ENCODE assay signal across 8 mouse cellular contexts in genomic region chr10:20915623-20916045, GRCm38 (mm10). TPM values are rescaled to one million over a fixed set of nuclear protein-coding genes. Genes with fewer than 3 reads are reported as not detected.
DNase-seq lines count a peak whose midpoint lies in the region; ATAC-seq and TF ChIP-seq lines count a peak whose summit lies in the region.

No protein-coding gene starts in this region.

- no peak for TF ChIP-seq POLR2A in thymus, adult 2 months (IDR thresholded peaks at IDR 0.05; ENCODE audit: control insufficient read depth, extremely low read depth, insufficient read depth, low read length, poor library complexity)

- no peak for ATAC-seq in kidney, postnatal 0 days (replicated peaks; ENCODE audit: low FRiP score, low read depth)
- peak; percentile 87 for ATAC-seq in megakaryocyte progenitor cell, adult 5-6 weeks (replicated peaks; ENCODE audit: poor library complexity)

- peak; percentile 60 for TF ChIP-seq CTCF in kidney, postnatal 0 days (IDR thresholded peaks at IDR 0.05; ENCODE audit: low read depth)
- no peak for TF ChIP-seq CTCF in thymus, adult 2 months (IDR thresholded peaks at IDR 0.05; ENCODE audit: borderline replicate concordance, control insufficient read depth, extremely low read depth, insufficient read depth, low read length, poor library complexity)

- H3K9ac ChIP-seq in kidney, postnatal 0 days (ENCODE audit: low read depth, low read length), result no peak overlapping the region

- H3K4me3 ChIP-seq in kidney, postnatal 0 days (replicated peaks; ENCODE audit: low read depth, low read length), result no peak overlapping the region
- H3K4me3 ChIP-seq in thymus, adult 2 months (ENCODE audit: control insufficient read depth, insufficient read depth, low read length), result no peak overlapping the region

- intact Hi-C loops in gastrocnemius, postnatal 36 days (cut with DNase I), result no loop called here

- 80% methylated on average over 7 of the region's 7 CpGs for WGBS in kidney, postnatal 0 days
- WGBS in thymus, adult 2 months, result 31% methylated on average over 7 of the region's 7 CpGs

- no peaks in the 10 kb centered on the region for H3K9me3 ChIP-seq in kidney, postnatal 0 days (replicated peaks; ENCODE audit: low read length)

- H3K36me3 ChIP-seq in kidney, postnatal 0 days (ENCODE audit: insufficient read depth, low read length), result no peaks in the 10 kb centered on the region
- no peaks in the 10 kb centered on the region for H3K36me3 ChIP-seq in thymus, adult 2 months (ENCODE audit: control insufficient read depth, insufficient read depth, low read length)

- DNase-seq in gastrocnemius, postnatal 10 days, result peak; percentile 39
- DNase-seq in gastrocnemius, postnatal 36 days, result no peak
- DNase-seq in urinary bladder, postnatal 25 days (ENCODE audit: low spot score), result peak; percentile 11
- DNase-seq in urinary bladder, adult 2 months (ENCODE audit: low spot score), result no peak
- DNase-seq in cerebellum, postnatal 14 days, result peak; percentile 54 to 80
- peak; percentile 13 for DNase-seq in kidney, postnatal 0 days (ENCODE audit: low spot score)
- peak; percentile 56 for DNase-seq in thymus, adult 2 months

- H3K27me3 ChIP-seq in kidney, postnatal 0 days (ENCODE audit: insufficient read depth, low read length), result no peaks in the 10 kb centered on the region
- no peaks in the 10 kb centered on the region for H3K27me3 ChIP-seq in thymus, adult 2 months (ENCODE audit: control insufficient read depth, insufficient read depth, low read length)

- H3K4me2 ChIP-seq in kidney, postnatal 0 days (ENCODE audit: low read length), result no peak overlapping the region

- no peak overlapping the region for H3K27ac ChIP-seq in kidney, postnatal 0 days
- no peak overlapping the region for H3K27ac ChIP-seq in thymus, adult 2 months (ENCODE audit: control insufficient read depth, insufficient read depth, low read length)

- no peaks in the 10 kb centered on the region for H3K4me1 ChIP-seq in kidney, postnatal 0 days (replicated peaks; ENCODE audit: insufficient read depth, low read length)
- H3K4me1 ChIP-seq in thymus, adult 2 months (replicated peaks; ENCODE audit: control insufficient read depth, insufficient read depth, low read length), result peaks cover 4% of the 10 kb centered on the region; the same call in 1 of the 2 replicates

RNA-seq across cellular contexts. Expression of gene Ahi1, which starts 36.7 kb away (rescaled TPM):
- total RNA-seq in gastrocnemius, postnatal 10 days (2021), result 1 to 10 TPM; 2.2 to 3.6 TPM
- under 1 TPM; 0.91 to 0.94 TPM for total RNA-seq in gastrocnemius, postnatal 36 days (2021)
- 6.7 and 7.8 TPM in 2 replicates for polyA plus RNA-seq in urinary bladder, adult 2 months (2012; rRNA removed)
- polyA plus RNA-seq in kidney, postnatal 0 days (2015; fragmentation: Nextera tagmentation; extraction: Ambion mirVana), result 6.7 and 7.2 TPM in 2 replicates
- 6.5 and 7.6 TPM in 2 replicates for total RNA-seq in megakaryocyte progenitor cell, adult 5-6 weeks (2015)
- total RNA-seq in megakaryocyte progenitor cell, adult 5-6 weeks (2017), result 4.3 and 4.8 TPM in 2 replicates
- polyA plus RNA-seq in thymus, adult 2 months (2012; rRNA removed), result 5.4 and 6.1 TPM in 2 replicates

Comparison
In these comparisons a context has a peak if more than half of its experiments do, and no peak if none do; other contexts are left out.
1. DNase-seq: peak in gastrocnemius, postnatal 10 days (single experiment), urinary bladder, postnatal 25 days (single experiment), cerebellum, postnatal 14 days (2 of 2), kidney, postnatal 0 days (single experiment) and thymus, adult 2 months (single experiment); none in gastrocnemius, postnatal 36 days (0 of 2) and urinary bladder, adult 2 months (single experiment).